Mouse (Mus musculus): ENCODE measurements at regions not wholly inside any gene's neighbourhood (a gene's known extent, or its start where the extent isn't known, plus 50 kb on each side); places are given as distances from the start of the nearest gene placed in this dataset.
"Not testable (repeated sequence)": the region's sequence is repeated elsewhere in the genome, so short reads cannot be mapped to it uniquely, and the experiment has no call there.

GRCm38 (mm10) chr12:90664436-90664835 lies 73.8 kb downstream of the Dio2 start:
- DNase-seq (ENCODE audit: extremely low spot score in 1 of 2, low spot score in 1 of 2): no peak

- DNase-seq (ENCODE audit: extremely low spot score in 1 of 2, low spot score in 1 of 2): no peak
Observed at GRCm38 (mm10) chr12:90645452-90645851, 92.8 kb downstream of the Dio2 start.

GRCm38 (mm10) chr12:90643891-90644290 lies 94.3 kb downstream of the Dio2 start:
- no peak for DNase-seq (ENCODE audit: extremely low spot score in 1 of 2, low spot score in 1 of 2)

DNA sequence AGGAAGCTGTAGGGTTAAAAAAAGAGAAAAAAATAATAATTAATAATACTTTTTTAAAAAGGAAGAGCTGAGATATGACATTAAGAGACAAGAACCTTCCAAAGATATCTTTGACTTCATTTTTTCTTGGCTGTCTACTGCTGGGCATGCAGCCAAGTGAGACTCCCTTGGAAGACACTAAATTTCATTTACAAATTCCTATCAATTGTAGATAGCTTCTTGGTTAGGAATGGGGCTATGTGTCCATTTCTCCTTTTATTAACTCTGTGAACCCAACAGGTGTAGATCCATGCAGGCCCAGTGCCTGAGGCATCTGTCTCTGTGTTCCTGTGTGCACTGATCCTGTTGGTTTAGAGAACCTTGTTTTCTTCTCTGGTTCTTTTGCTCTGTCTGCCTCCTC lies 113.4 kb downstream of the Dio2 start:
- peak in 1 of 2 experiments; percentile 10 for DNase-seq (ENCODE audit: extremely low spot score in 1 of 2, low spot score in 1 of 2)

DNA sequence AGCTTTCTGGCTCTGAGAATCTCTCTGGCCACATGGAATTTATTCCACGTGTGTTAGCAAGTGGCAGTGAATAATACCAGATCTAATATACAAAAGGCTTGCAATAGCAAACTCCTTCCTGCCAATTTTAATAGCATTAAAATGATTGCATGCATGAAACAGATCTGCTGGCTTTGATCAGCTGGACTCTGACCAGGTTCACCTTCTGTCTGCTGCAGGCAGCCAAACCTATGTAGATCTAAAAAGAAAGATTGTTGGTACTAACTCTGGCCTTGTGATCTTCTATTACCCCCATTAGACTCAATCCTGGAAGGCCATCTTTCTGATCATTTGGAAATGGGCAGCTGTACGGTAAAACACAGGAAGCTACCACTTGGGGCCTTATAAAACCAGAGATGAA lies 114.8 kb downstream of the Dio2 start:
- DNase-seq (ENCODE audit: extremely low spot score in 1 of 2, low spot score in 1 of 2): no peak

DNA sequence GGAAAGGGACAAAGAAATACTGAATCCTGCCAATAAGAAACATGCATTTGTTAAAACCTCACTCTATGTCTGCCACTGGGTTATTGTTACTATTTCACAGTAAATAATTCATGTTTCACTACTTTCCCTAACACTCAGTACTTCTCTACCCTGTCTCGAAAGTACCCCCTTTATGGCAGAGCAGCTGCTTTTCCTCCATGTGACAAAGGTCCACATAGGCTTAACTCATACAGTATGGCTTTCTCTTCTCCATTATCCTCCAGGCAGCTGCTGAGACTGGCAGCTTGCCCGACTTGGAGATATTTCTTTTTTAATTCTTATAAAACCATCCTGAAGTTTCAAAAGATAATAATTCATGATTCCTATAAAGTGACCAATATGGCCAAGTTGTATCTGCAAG lies 129.4 kb downstream of the Dio2 start:
- no peak for DNase-seq (ENCODE audit: extremely low spot score in 1 of 2, low spot score in 1 of 2)

GRCm38 (mm10) chr12:90607894-90608293 lies 130.3 kb downstream of the Dio2 start:
- DNase-seq (ENCODE audit: extremely low spot score in 1 of 2, low spot score in 1 of 2): peak in 1 of 2 experiments; percentile 11

GRCm38 (mm10) chr12:90580006-90580405 lies 158.2 kb downstream of the Dio2 start:
- no peak for DNase-seq (ENCODE audit: extremely low spot score in 1 of 2, low spot score in 1 of 2)

DNA sequence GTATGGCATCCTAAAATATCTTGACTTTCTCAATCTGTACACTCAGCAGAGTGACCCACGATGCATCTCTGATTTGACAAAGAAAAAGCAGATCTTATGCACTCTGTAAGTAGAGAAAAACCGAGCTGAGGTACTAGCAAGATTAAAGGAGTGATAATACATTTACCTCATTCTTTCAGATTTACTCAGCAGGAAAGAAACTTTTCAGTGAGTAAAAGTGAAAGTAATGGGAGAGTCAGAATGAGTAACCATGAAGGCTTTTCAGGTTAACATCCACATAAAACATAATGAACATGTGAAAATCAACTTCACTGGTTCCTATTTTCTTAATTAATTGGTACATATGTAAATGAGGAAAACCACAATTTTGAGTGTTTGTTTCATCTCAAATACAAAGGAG lies 162.1 kb downstream of the Dio2 start:
- DNase-seq (ENCODE audit: extremely low spot score in 1 of 2, low spot score in 1 of 2): no peak

- no peak for DNase-seq (ENCODE audit: extremely low spot score in 1 of 2, low spot score in 1 of 2)
Observed at GRCm38 (mm10) chr12:90571907-90572306, 166.3 kb downstream of the Dio2 start.

DNA sequence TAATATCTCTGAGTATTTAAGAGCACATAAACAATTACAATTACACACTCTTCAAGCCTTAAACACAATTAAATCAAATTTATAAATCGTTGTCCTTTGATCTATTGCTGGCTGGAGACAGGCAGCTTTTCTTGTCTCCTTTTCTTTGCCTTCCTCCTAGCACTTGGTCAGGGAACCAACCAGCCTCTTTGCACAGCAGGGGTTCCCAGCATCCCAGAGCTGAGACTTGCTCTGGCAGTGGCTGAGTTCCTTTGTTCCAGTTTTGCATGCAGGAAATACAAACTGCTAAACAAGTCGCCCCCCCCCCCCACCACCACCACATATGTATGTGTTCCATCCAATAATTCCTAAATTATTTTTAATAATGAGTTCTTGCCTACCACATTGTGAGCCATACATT lies 166.7 kb downstream of the Dio2 start:
- no peak for DNase-seq (ENCODE audit: extremely low spot score in 1 of 2, low spot score in 1 of 2)

DNA sequence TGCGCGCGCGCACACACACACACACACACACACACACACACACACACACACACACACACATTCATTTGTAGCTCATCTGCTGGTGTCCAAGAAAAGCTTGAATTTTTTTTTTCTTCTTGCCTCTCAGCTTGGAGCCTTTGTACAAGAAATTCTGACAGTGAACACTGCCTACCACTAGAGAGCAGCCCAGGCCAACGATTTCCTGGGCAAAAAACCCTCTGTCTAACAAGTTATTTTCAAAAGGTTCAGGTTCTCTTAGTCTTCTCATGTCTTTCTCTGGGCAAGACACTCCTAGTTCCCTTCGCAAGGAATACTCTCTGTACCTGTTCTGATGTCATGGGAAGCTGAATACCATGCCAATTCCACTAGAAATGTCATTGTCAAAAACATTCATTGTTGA lies 171.9 kb downstream of the Dio2 start:
- DNase-seq (ENCODE audit: extremely low spot score in 1 of 2, low spot score in 1 of 2): peak; percentile 20 to 55

GRCm38 (mm10) chr12:90565051-90565450 lies 173.2 kb downstream of the Dio2 start:
- no peak for DNase-seq (ENCODE audit: extremely low spot score in 1 of 2, low spot score in 1 of 2)

DNA sequence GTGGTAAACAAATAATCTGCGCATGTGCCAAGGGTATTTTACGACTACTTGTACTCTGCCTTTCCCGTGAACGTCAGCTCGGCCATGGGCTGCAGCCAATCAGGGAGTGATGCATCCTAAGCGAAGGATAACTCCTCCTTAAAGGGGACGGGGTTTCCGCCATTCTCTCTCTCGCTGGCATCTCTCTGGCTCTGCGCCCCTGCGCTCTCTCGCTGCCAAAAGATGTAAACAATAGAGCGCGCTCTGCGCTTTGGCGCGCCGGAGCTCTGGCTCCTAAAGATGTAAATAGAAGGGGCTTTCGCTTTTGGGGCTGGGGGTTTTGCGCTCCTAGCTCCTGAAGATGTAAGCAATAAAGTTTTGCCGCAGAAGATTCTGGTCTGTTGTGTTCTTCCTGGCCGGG lies 173.6 kb downstream of the Dio2 start:
- DNase-seq (ENCODE audit: extremely low spot score in 1 of 2, low spot score in 1 of 2): not testable (repeated sequence)

GRCm38 (mm10) chr12:90542361-90542760 lies 195.9 kb downstream of the Dio2 start:
- no peak for DNase-seq (ENCODE audit: extremely low spot score in 1 of 2, low spot score in 1 of 2)
